Mouse (Mus musculus) lung, adult 10 weeks (tissue): ENCODE data around the gene Utp18. TPM values are rescaled to one million over a fixed set of nuclear protein-coding genes. Genes with fewer than 3 reads are reported as not detected.

ENCODE experiments used
- polyA plus RNA-seq: library from polyadenylated mRNA; stranded (reverse); fragments of 350-450 nt; fragmentation: Illumina TruSeq; extraction: RNeasy Lipid Tissue Mini Kit (QIAGEN cat#74804); gene quantifications from one replicate; pipeline ENCODE4 v1.2.3, GENCODE M21; 2014; ENCODE audit warnings: low read depth, low replicate concordance; ENCODE audit not compliant: insufficient read depth

Gene Utp18
- 11.2 TPM for polyA plus RNA-seq

GRCm38 (mm10) chr11:93885572-93886410, at the start of gene Utp18, which contains the start of gene Mbtd1:
Gene Utp18, minus strand, starts transcription at chr11:93885766.
Gene Mbtd1, plus strand, starts transcription at chr11:93885852.

Other genes with a start within 250 kb of the Utp18 start
- gene Mbtd1, start 86 bp upstream of the Utp18 start, polyA plus RNA-seq = 4.9 TPM
- 317 TPM for gene Nme2, start 70.5 kb upstream of the Utp18 start, polyA plus RNA-seq
- 89.1 TPM for gene Gm20390, start 82.5 kb upstream of the Utp18 start, polyA plus RNA-seq
- gene Nme1, start 82.8 kb upstream of the Utp18 start, polyA plus RNA-seq = 62.1 TPM
- 25.6 TPM for gene Spag9, start 110.3 kb upstream of the Utp18 start, polyA plus RNA-seq